Mouse (Mus musculus) layer of hippocampus, postnatal 10 days (tissue): ENCODE results near the gene Prr23a1. TPM values are rescaled to one million over a fixed set of nuclear protein-coding genes. Genes with fewer than 3 reads are reported as not detected.
A peak's percentile ranks its signal among the peaks of the same experiment; 100 is the strongest.

Experiments
- DNase-seq, 2 experiments: peaks; one replicate each; pipeline ENCODE4 v3.0.0; 2021; ENCODE audit warnings: low spot score in 2 of 2
- long read RNA-seq: library from polyadenylated mRNA; stranded (forward); transcript quantifications from one replicate; pipeline ENCODE4 v2.0.0, GENCODE M21; 2023
- total RNA-seq, 2 experiments: library from RNA; stranded (reverse); gene quantifications; 2 replicates each; pipeline ENCODE4 v1.2.3; 2021

The Prr23a1 gene
- not detected for total RNA-seq
- long read RNA-seq: 0 reads

DNA sequence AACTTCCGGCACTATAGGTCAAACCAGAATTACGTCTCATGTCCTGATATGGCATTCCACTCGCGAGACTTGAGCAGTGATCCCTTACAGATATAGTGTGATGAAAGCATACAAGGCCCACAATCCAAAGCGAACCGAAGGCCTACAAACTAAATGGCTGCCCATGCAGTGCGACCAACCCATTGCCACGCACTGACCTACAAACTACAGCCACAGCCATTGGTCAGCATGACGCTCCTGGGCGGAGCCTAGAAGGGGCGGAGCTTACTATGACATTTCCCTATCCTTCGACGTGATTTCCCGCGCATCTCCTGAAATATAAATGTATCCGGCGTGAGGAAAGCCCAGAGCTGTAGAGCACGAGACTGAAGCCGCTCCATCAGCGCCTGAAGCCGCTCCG lies at the start of gene Prr23a1:
Prr23a1 (plus strand) TSS at position 387 of the 400 bp plus-strand sequence.
- no peak for DNase-seq

DNA sequence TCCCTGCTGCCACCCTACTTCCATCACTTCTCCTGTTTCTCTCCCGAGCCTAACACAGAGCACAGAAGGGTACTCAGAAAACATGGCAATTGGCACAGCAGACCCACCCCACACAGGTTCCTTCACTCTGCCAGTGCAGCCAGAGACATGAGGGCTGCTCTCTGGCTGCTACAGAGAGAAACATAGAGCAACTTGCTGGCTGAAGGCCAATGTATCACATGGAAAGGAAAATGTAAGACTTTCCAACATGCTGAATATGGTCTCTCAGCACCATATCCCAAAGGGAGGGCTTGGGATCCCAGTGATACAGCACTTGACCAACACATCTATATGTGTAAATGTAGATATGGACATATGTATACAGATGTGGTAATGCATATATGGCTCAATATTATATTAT lies 43.3 kb upstream of the Prr23a1 start:
- DNase-seq: no peak

DNA sequence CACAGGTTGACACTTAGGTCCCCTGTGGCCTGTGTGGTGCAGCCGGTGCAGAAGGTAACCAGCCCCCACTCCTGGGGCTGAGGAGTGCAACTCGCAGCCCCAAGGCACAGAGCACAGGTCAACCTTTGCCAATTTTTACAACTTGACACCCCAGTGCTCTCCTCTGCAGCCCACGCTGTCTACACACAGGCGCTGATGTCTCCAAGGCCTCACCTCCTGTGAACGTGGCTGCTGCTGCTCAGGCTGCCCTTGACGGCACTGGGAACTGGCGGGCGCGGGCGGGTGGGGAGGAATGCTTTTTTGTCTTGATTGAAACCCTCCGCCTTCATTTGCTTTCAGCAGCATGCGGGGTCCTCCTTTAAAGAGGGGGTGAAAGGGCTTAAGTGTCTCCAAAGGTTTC lies 38.3 kb upstream of the Prr23a1 start:
- DNase-seq: no peak

DNA sequence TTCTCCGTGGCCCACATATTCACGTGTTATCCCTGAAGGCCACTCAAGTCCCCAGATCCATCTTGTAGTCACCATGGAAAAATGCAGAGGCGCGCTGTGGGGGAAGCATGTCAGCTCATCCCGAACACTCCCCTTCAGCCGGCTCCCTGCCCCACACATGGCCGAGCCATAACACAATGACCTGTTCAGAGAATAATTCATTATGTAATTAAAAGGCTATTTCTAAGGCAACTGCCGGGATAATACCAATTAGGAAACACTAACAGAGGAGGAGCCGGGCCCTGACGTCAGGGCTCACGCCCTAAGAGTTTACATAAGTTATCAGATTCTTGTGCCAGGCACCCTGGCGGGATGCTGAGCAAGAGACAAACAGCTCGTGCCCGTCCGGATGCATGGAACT lies 36.8 kb upstream of the Prr23a1 start:
- DNase-seq: no peak

DNA sequence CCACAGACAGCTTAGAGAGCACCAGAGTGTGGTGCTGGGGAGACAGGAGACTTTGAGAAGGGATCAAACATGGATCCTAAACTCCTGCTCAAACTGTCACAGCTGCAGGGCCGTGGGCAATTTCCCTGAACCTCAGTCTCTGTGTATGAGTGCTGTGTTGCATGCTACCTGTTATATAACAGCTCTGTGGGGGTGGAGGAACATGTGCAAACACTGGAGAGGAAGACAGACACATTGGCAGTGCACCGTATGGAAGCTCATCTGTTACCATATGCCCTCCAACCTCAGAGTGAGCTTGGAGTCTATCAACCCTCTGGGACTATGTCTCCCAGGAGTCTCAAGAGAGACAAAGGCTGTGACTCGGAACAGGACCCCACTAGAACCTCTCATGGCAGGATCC lies 36.4 kb upstream of the Prr23a1 start:
- DNase-seq: no peak

DNA sequence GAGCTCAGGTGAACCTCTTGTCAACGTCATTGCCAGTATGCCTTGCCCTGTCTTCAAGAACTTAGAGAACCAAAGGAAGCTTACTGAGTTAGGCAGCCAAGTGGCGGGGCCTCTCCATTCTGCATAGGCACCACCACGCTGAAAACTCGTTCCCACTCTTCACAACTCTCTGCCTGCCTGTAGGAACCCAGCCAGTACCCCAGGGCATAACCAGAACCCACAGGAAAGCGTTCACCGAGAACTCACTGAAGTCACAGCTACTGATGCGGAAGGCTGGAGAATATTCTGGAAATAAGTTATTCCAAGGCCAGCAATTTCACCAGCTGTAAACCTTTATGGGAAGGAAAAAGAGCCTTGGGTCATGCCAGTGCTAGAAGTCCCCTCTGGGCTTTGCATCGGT lies 34.7 kb upstream of the Prr23a1 start:
- DNase-seq: no peak

DNA sequence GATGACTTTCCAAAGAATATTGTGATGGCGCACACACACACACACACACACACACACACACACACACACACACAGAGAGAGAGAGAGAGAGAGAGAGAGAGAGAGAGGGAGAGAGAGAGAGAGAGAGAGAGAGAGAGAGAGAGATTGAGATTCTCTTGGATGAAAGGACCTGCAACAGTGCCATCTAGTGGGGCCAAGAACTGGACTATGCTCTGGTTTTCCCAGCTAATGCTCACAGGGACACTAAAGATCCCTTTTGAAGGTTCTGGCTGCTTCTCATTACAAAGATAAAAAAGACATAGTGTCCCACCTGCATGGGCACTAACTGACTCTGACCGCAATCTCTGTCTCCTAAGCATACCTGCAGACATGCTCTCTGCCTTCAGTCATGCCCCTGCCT lies 32.8 kb upstream of the Prr23a1 start:
- DNase-seq: peak; percentile 59 to 67

DNA sequence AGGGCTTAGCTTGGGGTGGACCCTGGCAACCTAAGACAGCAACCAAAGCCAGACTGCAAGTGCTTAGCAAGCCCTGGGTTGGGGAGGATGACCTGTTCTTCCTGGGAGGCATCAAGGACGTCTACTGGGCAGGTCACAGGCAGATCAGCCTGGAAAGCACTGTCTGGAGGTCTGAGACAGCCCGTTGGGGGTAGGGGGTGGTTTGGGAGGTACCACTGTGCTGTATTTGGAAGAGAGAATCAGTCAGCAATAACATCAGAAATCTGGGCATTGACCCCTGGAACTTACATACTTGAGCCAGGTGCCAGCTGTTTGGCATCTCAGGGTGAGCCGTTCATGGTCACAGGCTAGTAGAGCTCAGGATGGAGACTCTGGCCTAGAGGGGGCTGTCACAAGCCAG lies 26.2 kb upstream of the Prr23a1 start:
- no peak for DNase-seq

DNA sequence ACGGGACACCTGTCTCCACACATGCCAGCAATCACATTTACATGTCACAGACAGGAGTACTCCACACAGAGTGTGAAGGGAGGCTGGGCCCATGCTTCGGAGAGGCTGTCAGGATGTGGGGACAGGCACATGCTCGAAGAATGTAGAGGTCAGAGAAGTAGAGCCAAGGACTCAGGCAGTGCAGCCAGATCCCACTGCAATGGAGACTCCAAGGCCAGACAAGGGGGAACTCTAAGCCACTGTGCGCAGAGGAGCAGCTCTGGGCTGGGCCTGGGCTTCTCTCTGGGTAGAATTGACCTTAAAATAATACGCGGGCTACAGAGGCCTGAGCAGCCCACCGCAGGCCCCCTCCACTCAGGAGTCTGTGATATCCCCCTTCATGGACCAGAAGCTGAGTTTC lies 24.7 kb upstream of the Prr23a1 start:
- no peak for DNase-seq

DNA sequence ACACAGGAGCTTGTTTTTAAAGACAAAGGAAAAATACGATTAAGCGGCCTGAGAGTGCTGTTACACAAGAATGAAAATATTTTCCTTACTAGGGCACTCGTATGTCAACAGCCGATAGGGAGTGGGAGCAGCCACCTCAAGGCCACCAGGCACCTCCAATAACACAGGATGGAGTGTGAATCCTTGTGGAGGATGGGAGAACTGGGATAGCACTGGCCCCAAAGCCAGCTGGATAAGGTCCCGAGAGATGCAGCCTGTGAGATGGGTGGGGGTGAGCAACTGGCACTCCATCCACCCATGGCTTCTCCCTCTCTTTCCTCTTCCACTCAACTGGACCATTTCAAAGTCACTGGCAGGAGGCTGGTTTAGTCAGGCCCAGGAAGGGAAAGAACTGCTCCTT lies 23.3 kb upstream of the Prr23a1 start:
- DNase-seq: no peak

DNA sequence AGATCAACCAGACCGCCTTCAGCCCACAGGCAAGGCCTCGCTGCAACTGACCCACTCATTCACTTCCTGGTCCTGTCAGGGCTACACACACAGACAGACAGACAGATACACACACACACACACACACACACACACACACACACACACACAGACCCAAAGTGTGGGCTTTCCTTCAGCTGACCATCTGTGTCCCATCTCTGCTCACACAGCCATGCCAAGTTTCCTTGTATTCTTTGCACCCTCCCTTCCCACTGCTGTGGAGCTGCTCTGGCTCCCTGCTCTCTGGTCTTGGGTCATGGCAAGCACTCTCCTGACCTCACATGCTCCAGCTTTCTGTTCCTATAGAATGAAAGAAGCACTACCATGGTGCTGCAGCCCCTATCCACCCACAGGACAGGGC lies 22.8 kb upstream of the Prr23a1 start:
- DNase-seq: no peak

DNA sequence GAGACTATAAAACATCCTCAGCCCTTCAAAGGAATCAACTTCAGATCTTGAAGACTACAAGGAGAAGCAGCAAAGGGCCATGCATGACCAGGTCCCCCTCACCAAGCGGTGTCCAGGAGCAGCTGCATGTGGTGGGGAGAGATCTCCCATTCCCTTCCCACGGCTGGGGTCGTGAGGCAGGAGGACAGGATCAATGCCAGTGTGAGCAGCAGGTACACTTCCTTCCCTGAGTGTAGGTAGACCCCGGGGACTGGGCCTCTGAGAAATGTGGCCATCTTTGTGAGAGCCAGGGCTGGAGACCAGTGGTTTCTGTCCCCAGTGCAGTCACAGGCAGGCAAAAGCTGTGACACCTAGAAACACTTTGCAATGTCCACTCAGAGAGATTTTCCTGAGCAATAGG lies 21.8 kb upstream of the Prr23a1 start:
- no peak for DNase-seq

DNA sequence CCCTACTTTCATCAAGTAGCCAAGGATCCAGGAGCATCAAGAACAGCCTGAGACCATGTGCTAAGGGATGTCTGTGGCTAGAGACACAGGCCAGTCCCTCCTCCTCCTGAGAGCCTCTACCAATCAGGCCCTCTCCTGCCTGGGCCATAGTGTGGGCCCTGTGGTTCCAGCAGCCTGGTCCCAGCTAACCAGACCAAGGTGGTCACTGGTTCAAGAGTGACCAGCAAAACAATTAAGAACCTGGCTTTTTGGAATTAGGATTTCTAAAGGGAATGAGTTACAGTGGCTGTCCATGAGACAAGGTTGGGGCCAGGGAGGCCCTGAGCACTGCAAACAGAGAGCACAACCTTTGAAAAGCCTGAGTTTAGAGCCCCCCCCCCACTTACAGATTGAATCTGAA lies 21.2 kb upstream of the Prr23a1 start:
- no peak for DNase-seq

DNA sequence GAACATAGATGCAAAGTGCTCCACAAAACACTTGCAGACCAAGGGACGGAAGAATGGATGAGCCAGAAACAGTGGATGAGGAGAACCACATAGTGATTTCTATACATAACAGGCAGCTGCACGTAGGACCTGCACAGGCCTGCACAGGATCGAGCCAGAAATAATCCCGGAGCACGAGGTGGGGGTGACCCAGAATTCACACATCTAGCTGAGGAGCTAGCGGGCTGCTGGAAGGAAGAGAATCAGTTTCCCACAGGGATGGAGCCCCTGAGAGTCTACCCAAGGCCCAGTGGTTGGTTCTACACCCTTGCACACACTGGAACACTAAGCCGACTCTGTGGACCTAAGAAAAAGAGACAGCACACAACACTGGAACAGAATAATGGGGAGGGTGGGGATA lies 18.5 kb upstream of the Prr23a1 start:
- DNase-seq: no peak

DNA sequence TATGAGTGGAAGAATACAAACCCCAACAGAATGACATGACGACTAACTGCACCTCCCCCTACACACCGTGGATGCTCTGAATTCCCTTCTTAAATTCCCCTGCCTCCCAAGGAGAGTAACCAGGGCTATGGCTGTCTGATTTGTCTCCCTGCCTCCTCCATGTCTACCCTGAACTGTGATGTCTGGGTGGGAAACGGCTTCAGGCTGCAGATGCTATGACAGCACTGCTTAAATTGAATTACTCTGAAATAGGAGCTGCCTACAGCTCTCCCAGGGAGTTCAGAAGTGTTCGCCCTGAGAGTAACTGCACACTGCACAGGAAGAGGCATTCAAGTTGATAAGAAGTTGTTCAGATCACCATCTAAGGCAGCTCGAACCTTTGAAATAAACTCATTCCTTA lies 12.8 kb upstream of the Prr23a1 start:
- no peak for DNase-seq

DNA sequence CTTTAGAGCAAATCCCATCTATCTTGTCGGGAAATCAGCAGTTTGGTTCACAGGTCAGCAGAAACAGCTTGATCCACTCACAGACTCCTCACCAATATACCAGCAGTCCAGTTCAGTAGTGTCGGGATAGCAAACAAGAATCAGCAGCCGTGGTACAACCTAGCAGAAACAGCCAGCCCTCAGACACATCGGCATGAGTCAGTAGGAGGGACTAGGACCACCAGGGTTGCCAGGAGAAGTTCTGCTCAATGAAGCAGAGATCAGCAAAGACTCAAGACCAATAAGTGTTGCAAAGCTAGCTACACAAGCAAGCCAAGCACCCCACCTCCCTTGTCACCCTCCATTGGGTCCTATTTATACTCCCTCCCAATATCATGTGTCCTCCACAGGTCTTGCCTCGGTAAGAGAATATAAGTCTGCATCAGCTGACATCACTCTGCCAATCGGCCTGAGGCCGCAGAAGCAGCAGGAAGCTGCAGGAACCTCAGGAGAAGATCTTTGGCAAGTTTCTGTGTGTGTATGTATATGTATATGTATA lies 4.7 kb upstream of the Prr23a1 start:
- DNase-seq: no peak

DNA sequence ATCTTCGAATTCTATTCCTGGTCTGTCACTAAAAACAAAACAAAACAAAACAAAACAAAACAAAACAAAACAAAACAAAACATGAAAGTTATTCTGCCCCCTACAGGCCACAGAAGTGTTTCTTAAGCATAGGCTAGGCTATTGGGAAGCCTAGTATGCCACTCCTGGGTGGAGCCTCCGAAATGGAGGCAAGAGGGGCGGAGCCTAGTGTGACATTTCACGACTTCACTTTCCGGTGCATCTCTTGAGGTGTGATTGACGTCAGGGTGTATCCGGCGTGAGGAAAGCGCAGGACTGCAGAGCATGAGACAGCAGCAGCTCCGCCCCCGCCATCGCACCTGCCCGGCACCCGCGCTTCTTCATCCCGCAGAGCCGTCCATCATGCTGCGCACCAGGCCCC lies 13.9 kb downstream of the Prr23a1 start, which contains the start of gene Prr23a2:
Prr23a2 (plus strand) TSS at position 285 of the 400 bp plus-strand sequence.
- no peak for DNase-seq

DNA sequence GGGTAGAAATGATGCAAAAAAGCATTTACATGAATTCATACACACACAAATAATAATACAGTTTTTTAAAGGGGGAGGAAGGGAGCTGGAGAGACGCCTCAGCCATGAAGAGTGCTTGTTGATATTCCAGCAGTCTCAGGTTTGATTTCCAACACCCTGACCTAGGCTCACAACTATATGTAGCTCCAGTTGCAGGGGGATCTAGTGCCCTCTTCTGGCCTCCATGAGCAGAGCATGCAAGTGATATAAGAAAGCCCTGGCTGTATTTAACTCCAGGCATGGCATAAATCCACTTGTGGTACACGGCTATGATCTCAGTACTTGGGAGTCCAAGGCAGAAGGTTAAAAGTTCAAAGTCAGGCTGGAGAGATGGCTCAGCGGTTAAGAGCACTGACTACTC lies 21.2 kb downstream of the Prr23a1 start:
- DNase-seq: no peak

DNA sequence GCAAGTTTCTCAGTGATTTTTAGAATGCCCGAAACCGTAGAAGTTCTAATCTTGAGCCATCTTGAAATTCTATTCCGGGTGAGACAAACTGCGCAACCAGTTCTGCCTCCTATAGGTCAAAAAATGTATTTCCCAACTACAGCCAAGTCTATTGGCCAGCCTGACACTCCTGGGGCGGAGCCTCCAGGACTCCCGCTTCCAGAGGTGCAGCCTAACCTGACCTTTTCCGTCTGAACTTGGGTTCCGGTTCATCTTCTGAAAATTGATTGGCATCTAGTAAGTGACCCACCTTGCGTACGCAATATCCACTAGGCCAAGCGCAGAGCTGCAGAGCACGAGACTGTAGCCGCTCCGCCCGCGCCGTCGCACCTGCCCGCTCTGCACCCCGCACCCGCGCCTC lies 22.3 kb downstream of the Prr23a1 start, which contains the start of gene Prr23a3:
Prr23a3 (plus strand) TSS at position 197 of the 400 bp plus-strand sequence.
- DNase-seq: no peak

Other genes starting within 250 kb of the Prr23a1 start
- gene Mrps22, start 240.8 kb upstream of the Prr23a1 start, total RNA-seq: 10 to 100 TPM; 35.3 to 39.0 TPM
- gene Prr23a2, start 14.0 kb downstream of the Prr23a1 start, total RNA-seq: not detected
- gene Prr23a3, start 22.3 kb downstream of the Prr23a1 start, total RNA-seq: not detected
- not detected for gene 7420426K07Rik, start 60.6 kb downstream of the Prr23a1 start, total RNA-seq
- gene Foxl2, start 112.8 kb downstream of the Prr23a1 start, total RNA-seq: 1 to 10 TPM; 1.4 to 1.7 TPM
- 10 to 100 TPM; 56.5 to 57.3 TPM for gene Faim, start 143.9 kb downstream of the Prr23a1 start, total RNA-seq
- gene Gm1123, start 193.2 kb downstream of the Prr23a1 start, total RNA-seq: under 1 TPM in 1 of 2 experiments, not detected in 1; 0.22 TPM